Mouse (Mus musculus): ENCODE results near the gene Nxpe4. TPM values are rescaled to one million over a fixed set of nuclear protein-coding genes. Genes with fewer than 3 reads are reported as not detected.
A peak's percentile ranks its signal among the peaks of the same experiment; 100 is the strongest.
"Not testable (repeated sequence)": the region's sequence is repeated elsewhere in the genome, so short reads cannot be mapped to it uniquely, and the experiment has no call there.

The Nxpe4 gene
- polyA plus RNA-seq (2016; fragmentation: Nextera tagmentation; extraction: Ambion mirVana), result 4.8 and 5.6 TPM in 2 replicates

GRCm38 (mm10) chr9:48161505-48162192 lies at the start of gene Nxpe4:
TSS of gene Nxpe4 (plus strand) at chr9:48162023.
- 34% methylated on average over 12 of the region's 12 CpGs for WGBS
- Histone ChIP-seq H3K27me3 (ENCODE audit: low read depth, poor library complexity, severe bottlenecking) (no peaks in the 10 kb centered on the region), H3K9me3 (replicated peaks) (no peaks in the 10 kb centered on the region)

GRCm38 (mm10) chr9:48126815-48127214 lies 35.0 kb upstream of the Nxpe4 start:
- no peak overlapping the region for H3K4me3 ChIP-seq
- DNase-seq (ENCODE audit: low spot score), result no peak
- WGBS, result 42% methylated on average over 3 of the region's 3 CpGs

More at GRCm38 (mm10) chr9:48161505-48162192, at the start of gene Nxpe4:
- Histone ChIP-seq H3K4me3 (peak within 1 kb of the TSS; percentile 56), H3K36me3 (no peaks in the 10 kb centered on the region), H3K4me1 (peaks cover 15% of the 10 kb centered on the region), H3K27ac (peak within 1 kb of the TSS; percentile 66)
- peak; percentile 70 for DNase-seq (ENCODE audit: low spot score)

GRCm38 (mm10) chr9:48137507-48137906 lies 24.3 kb upstream of the Nxpe4 start:
- H3K4me1 ChIP-seq, result peaks cover 17% of the 10 kb centered on the region
- no peak for DNase-seq (ENCODE audit: low spot score)
- WGBS, result 37% methylated on average over 3 of the region's 3 CpGs

More at GRCm38 (mm10) chr9:48126815-48127214, 35.0 kb upstream of the Nxpe4 start:
- Histone ChIP-seq H3K36me3 (no peaks in the 10 kb centered on the region), H3K9me3 (replicated peaks) (no peaks in the 10 kb centered on the region), H3K4me1 (no peaks in the 10 kb centered on the region), H3K27ac (no peak overlapping the region), H3K27me3 (ENCODE audit: low read depth, poor library complexity, severe bottlenecking) (peaks cover 33% of the 10 kb centered on the region)

GRCm38 (mm10) chr9:48140485-48141411 lies 21.1 kb upstream of the Nxpe4 start:
- 40% methylated on average over 8 of the region's 8 CpGs for WGBS

More at GRCm38 (mm10) chr9:48137507-48137906, 24.3 kb upstream of the Nxpe4 start:
- no peak overlapping the region for H3K4me3 ChIP-seq
- H3K36me3 ChIP-seq, result no peaks in the 10 kb centered on the region
- H3K9me3 ChIP-seq (replicated peaks), result no peaks in the 10 kb centered on the region
- no peak overlapping the region for H3K27ac ChIP-seq
- H3K27me3 ChIP-seq (ENCODE audit: low read depth, poor library complexity, severe bottlenecking), result peaks cover 33% of the 10 kb centered on the region; the same call in 1 of the 2 replicates

GRCm38 (mm10) chr9:48142646-48143045 lies 19.2 kb upstream of the Nxpe4 start:
- no peak overlapping the region for H3K27ac ChIP-seq
- DNase-seq (ENCODE audit: low spot score), result no peak
- 85% methylated on average over 6 of the region's 6 CpGs for WGBS
- H3K27me3 ChIP-seq (ENCODE audit: low read depth, poor library complexity, severe bottlenecking), result peaks cover 6% of the 10 kb centered on the region; the same call in 1 of the 2 replicates
- peaks cover 8% of the 10 kb centered on the region for H3K4me1 ChIP-seq
- H3K9me3 ChIP-seq (replicated peaks), result no peaks in the 10 kb centered on the region
- H3K4me3 ChIP-seq, result no peak overlapping the region
- H3K36me3 ChIP-seq, result no peaks in the 10 kb centered on the region

More at GRCm38 (mm10) chr9:48140485-48141411, 21.1 kb upstream of the Nxpe4 start:
- peaks cover 20% of the 10 kb centered on the region; the same call in 1 of the 2 replicates for H3K27me3 ChIP-seq (ENCODE audit: low read depth, poor library complexity, severe bottlenecking)
- H3K4me1 ChIP-seq, result peaks cover 8% of the 10 kb centered on the region
- no peak overlapping the region for H3K27ac ChIP-seq
- no peak for DNase-seq (ENCODE audit: low spot score)
- H3K4me3 ChIP-seq, result no peak overlapping the region
- H3K36me3 ChIP-seq, result no peaks in the 10 kb centered on the region
- H3K9me3 ChIP-seq (replicated peaks), result no peaks in the 10 kb centered on the region

GRCm38 (mm10) chr9:48146761-48147160 lies 15.1 kb upstream of the Nxpe4 start:
- WGBS, result 75% methylated on average over 3 of the region's 3 CpGs
- no peak for DNase-seq (ENCODE audit: low spot score)
- Histone ChIP-seq H3K4me3 (no peak overlapping the region), H3K27me3 (ENCODE audit: low read depth, poor library complexity, severe bottlenecking) (no peaks in the 10 kb centered on the region; the same call in 1 of the 2 replicates), H3K4me1 (no peaks in the 10 kb centered on the region), H3K27ac (no peak overlapping the region), H3K9me3 (replicated peaks) (no peaks in the 10 kb centered on the region), H3K36me3 (no peaks in the 10 kb centered on the region)

GRCm38 (mm10) chr9:48166531-48166930 lies 4.7 kb downstream of the Nxpe4 start:
- H3K36me3 ChIP-seq; H3K9me3 ChIP-seq (replicated peaks); H3K27ac ChIP-seq; H3K27me3 ChIP-seq (ENCODE audit: low read depth, poor library complexity, severe bottlenecking); DNase-seq (ENCODE audit: low spot score); H3K4me3 ChIP-seq: not testable (repeated sequence)
- WGBS, result 48% methylated on average over 6 of the region's 6 CpGs
- H3K4me1 ChIP-seq, result peaks cover 12% of the 10 kb centered on the region

GRCm38 (mm10) chr9:48176764-48177163 lies 14.9 kb downstream of the Nxpe4 start:
- H3K27ac ChIP-seq, result no peak overlapping the region
- no peak for DNase-seq (ENCODE audit: low spot score)
- no peak overlapping the region for H3K4me3 ChIP-seq
- no peaks in the 10 kb centered on the region for H3K27me3 ChIP-seq (ENCODE audit: low read depth, poor library complexity, severe bottlenecking)
- H3K36me3 ChIP-seq, result no peaks in the 10 kb centered on the region
- H3K4me1 ChIP-seq, result peaks cover 7% of the 10 kb centered on the region
- no peaks in the 10 kb centered on the region for H3K9me3 ChIP-seq (replicated peaks)
- 62% methylated on average over 1 of the region's 1 CpGs for WGBS

GRCm38 (mm10) chr9:48181300-48181699 lies 19.5 kb downstream of the Nxpe4 start:
- no peak overlapping the region for H3K4me3 ChIP-seq
- peaks cover 36% of the 10 kb centered on the region for H3K4me1 ChIP-seq
- H3K27ac ChIP-seq, result no peak overlapping the region
- DNase-seq (ENCODE audit: low spot score), result no peak
- no peaks in the 10 kb centered on the region for H3K9me3 ChIP-seq (replicated peaks)
- no peaks in the 10 kb centered on the region for H3K27me3 ChIP-seq (ENCODE audit: low read depth, poor library complexity, severe bottlenecking)
- H3K36me3 ChIP-seq, result no peaks in the 10 kb centered on the region
- WGBS, result 84% methylated on average over 7 of the region's 7 CpGs

GRCm38 (mm10) chr9:48182718-48183414 lies 21.0 kb downstream of the Nxpe4 start:
- no peaks in the 10 kb centered on the region for H3K27me3 ChIP-seq (ENCODE audit: low read depth, poor library complexity, severe bottlenecking)
- H3K4me1 ChIP-seq, result peaks cover 36% of the 10 kb centered on the region
- H3K27ac ChIP-seq, result no peak overlapping the region
- no peaks in the 10 kb centered on the region for H3K36me3 ChIP-seq
- no peak overlapping the region for H3K4me3 ChIP-seq
- no peaks in the 10 kb centered on the region for H3K9me3 ChIP-seq (replicated peaks)
- 47% methylated on average over 7 of the region's 7 CpGs for WGBS
- no peak for DNase-seq (ENCODE audit: low spot score)

- H3K27me3 ChIP-seq (ENCODE audit: low read depth, poor library complexity, severe bottlenecking), result no peaks in the 10 kb centered on the region
- 87% methylated on average over 7 of the region's 7 CpGs for WGBS
- peaks cover 36% of the 10 kb centered on the region for H3K4me1 ChIP-seq
- no peak for DNase-seq (ENCODE audit: low spot score)
- H3K36me3 ChIP-seq, result no peaks in the 10 kb centered on the region
- no peaks in the 10 kb centered on the region for H3K9me3 ChIP-seq (replicated peaks)
- no peak overlapping the region for H3K4me3 ChIP-seq
- H3K27ac ChIP-seq, result no peak overlapping the region
Measured at GRCm38 (mm10) chr9:48184319-48184718, 22.5 kb downstream of the Nxpe4 start.

- Histone ChIP-seq H3K9me3 (replicated peaks) (no peaks in the 10 kb centered on the region), H3K4me3 (no peak overlapping the region), H3K4me1 (peaks cover 12% of the 10 kb centered on the region), H3K27ac (no peak overlapping the region; the same call in 1 of the 2 replicates), H3K36me3 (no peaks in the 10 kb centered on the region), H3K27me3 (ENCODE audit: low read depth, poor library complexity, severe bottlenecking) (no peaks in the 10 kb centered on the region)
- 75% methylated on average over 6 of the region's 6 CpGs for WGBS
- no peak for DNase-seq (ENCODE audit: low spot score)
Measured at GRCm38 (mm10) chr9:48188854-48189253, 27.0 kb downstream of the Nxpe4 start.
